Mouse (Mus musculus): ENCODE measurements around the gene Shcbp1. TPM values are rescaled to one million over a fixed set of nuclear protein-coding genes. Genes with fewer than 3 reads are reported as not detected.

The Shcbp1 gene
- 1 to 10 TPM; 6.3 to 7.3 TPM for polyA plus RNA-seq (2017; shearing (Covaris generic))

GRCm38 (mm10) chr8:4779254-4780055, at the start of gene Shcbp1:
Gene Shcbp1, minus strand, starts transcription at chr8:4779567.

Other genes starting within 250 kb of the Shcbp1 start
- 10 to 100 TPM; 14.9 to 19.6 TPM for gene Zfp958, start 166.4 kb downstream of the Shcbp1 start, polyA plus RNA-seq (2017; shearing (Covaris generic))